Mouse (Mus musculus): ENCODE data around the gene Olfr10. TPM values are rescaled to one million over a fixed set of nuclear protein-coding genes. Genes with fewer than 3 reads are reported as not detected.
"Not testable (repeated sequence)": the region's sequence is repeated elsewhere in the genome, so short reads cannot be mapped to it uniquely, and the experiment has no call there.

Olfr10 gene
- polyA plus RNA-seq, 1 experiment from 2014 or later = not detected

- not testable (repeated sequence) for H3K9ac ChIP-seq (ENCODE audit: low read depth, low read length); H3K4me2 ChIP-seq (ENCODE audit: low read depth, low read length); H3K4me3 ChIP-seq (ENCODE audit: low read depth, low read length); H3K27me3 ChIP-seq (ENCODE audit: control insufficient read depth, insufficient read depth, low read depth, low read length); H3K4me1 ChIP-seq (ENCODE audit: control insufficient read depth, low read depth, low read length); H3K36me3 ChIP-seq (ENCODE audit: control insufficient read depth, insufficient read depth); H3K9me3 ChIP-seq (replicated peaks; ENCODE audit: control insufficient read depth, low read length); H3K27ac ChIP-seq (ENCODE audit: low read length); ATAC-seq (ENCODE audit: low read depth)
- WGBS (ENCODE audit: insufficient replicate concordance) = 26% methylated on average over 1 of the region's 1 CpGs
Measured at GRCm38 (mm10) chr11:49284982-49285381, 19.6 kb upstream of the Olfr10 start, which contains the start of gene Olfr1392. Olfr1392 (plus strand) TSS chr11:49285282.

- Histone ChIP-seq H3K4me2 (ENCODE audit: low read depth, low read length) (no peak overlapping the region), H3K36me3 (ENCODE audit: control insufficient read depth, insufficient read depth) (no peaks in the 10 kb centered on the region), H3K9me3 (replicated peaks; ENCODE audit: control insufficient read depth, low read length) (no peaks in the 10 kb centered on the region), H3K4me3 (ENCODE audit: low read depth, low read length) (no peak overlapping the region), H3K4me1 (ENCODE audit: control insufficient read depth, low read depth, low read length) (no peaks in the 10 kb centered on the region), H3K9ac (ENCODE audit: low read depth, low read length) (no peak overlapping the region), H3K27me3 (ENCODE audit: control insufficient read depth, insufficient read depth, low read depth, low read length) (no peaks in the 10 kb centered on the region), H3K27ac (ENCODE audit: low read length) (no peak overlapping the region)
- ATAC-seq (ENCODE audit: low read depth) = no peak
- 46% methylated on average over 2 of the region's 2 CpGs for WGBS (ENCODE audit: insufficient replicate concordance)
Measured at GRCm38 (mm10) chr11:49287251-49287650, 17.3 kb upstream of the Olfr10 start.

GRCm38 (mm10) chr11:49292777-49293176, 11.8 kb upstream of the Olfr10 start:
- no peak overlapping the region for H3K4me2 ChIP-seq (ENCODE audit: low read depth, low read length)
- no peak overlapping the region for H3K4me3 ChIP-seq (ENCODE audit: low read depth, low read length)
- H3K9ac ChIP-seq (ENCODE audit: low read depth, low read length) = no peak overlapping the region
- H3K27me3 ChIP-seq (ENCODE audit: control insufficient read depth, insufficient read depth, low read depth, low read length) = no peaks in the 10 kb centered on the region
- ATAC-seq (ENCODE audit: low read depth) = no peak
- no peak overlapping the region for H3K27ac ChIP-seq (ENCODE audit: low read length)
- H3K9me3 ChIP-seq (replicated peaks; ENCODE audit: control insufficient read depth, low read length) = no peaks in the 10 kb centered on the region
- H3K36me3 ChIP-seq (ENCODE audit: control insufficient read depth, insufficient read depth) = no peaks in the 10 kb centered on the region
- H3K4me1 ChIP-seq (ENCODE audit: control insufficient read depth, low read depth, low read length) = no peaks in the 10 kb centered on the region
- 48% methylated on average over 3 of the region's 3 CpGs for WGBS (ENCODE audit: insufficient replicate concordance)

GRCm38 (mm10) chr11:49308547-49308946, 4.0 kb downstream of the Olfr10 start:
- 42% methylated on average over 5 of the region's 5 CpGs for WGBS (ENCODE audit: insufficient replicate concordance)
- H3K9ac ChIP-seq (ENCODE audit: low read depth, low read length); H3K4me1 ChIP-seq (ENCODE audit: control insufficient read depth, low read depth, low read length); ATAC-seq (ENCODE audit: low read depth); H3K4me2 ChIP-seq (ENCODE audit: low read depth, low read length); H3K4me3 ChIP-seq (ENCODE audit: low read depth, low read length); H3K27ac ChIP-seq (ENCODE audit: low read length); H3K36me3 ChIP-seq (ENCODE audit: control insufficient read depth, insufficient read depth); H3K9me3 ChIP-seq (replicated peaks; ENCODE audit: control insufficient read depth, low read length); H3K27me3 ChIP-seq (ENCODE audit: control insufficient read depth, insufficient read depth, low read depth, low read length): not testable (repeated sequence)

GRCm38 (mm10) chr11:49322442-49322841, 17.9 kb downstream of the Olfr10 start, which contains the start of gene Olfr1391:
Olfr1391 (plus strand) TSS chr11:49322742.
- no peak for ATAC-seq (ENCODE audit: low read depth)
- no peaks in the 10 kb centered on the region for H3K36me3 ChIP-seq (ENCODE audit: control insufficient read depth, insufficient read depth)
- no peak within 1 kb of the TSS for H3K9ac ChIP-seq (ENCODE audit: low read depth, low read length)
- no peak within 1 kb of the TSS for H3K4me2 ChIP-seq (ENCODE audit: low read depth, low read length)
- H3K27me3 ChIP-seq (ENCODE audit: control insufficient read depth, insufficient read depth, low read depth, low read length) = no peaks in the 10 kb centered on the region
- no peak within 1 kb of the TSS for H3K4me3 ChIP-seq (ENCODE audit: low read depth, low read length)
- WGBS (ENCODE audit: insufficient replicate concordance) = 55% methylated on average over 2 of the region's 2 CpGs
- H3K27ac ChIP-seq (ENCODE audit: low read length) = no peak within 1 kb of the TSS
- H3K4me1 ChIP-seq (ENCODE audit: control insufficient read depth, low read depth, low read length) = no peaks in the 10 kb centered on the region
- H3K9me3 ChIP-seq (replicated peaks; ENCODE audit: control insufficient read depth, low read length) = no peaks in the 10 kb centered on the region

- ATAC-seq (ENCODE audit: low read depth) = no peak
- Histone ChIP-seq H3K4me2 (ENCODE audit: low read depth, low read length) (no peak overlapping the region), H3K27ac (ENCODE audit: low read length) (no peak overlapping the region), H3K4me3 (ENCODE audit: low read depth, low read length) (no peak overlapping the region), H3K4me1 (ENCODE audit: control insufficient read depth, low read depth, low read length) (no peaks in the 10 kb centered on the region), H3K9ac (ENCODE audit: low read depth, low read length) (no peak overlapping the region), H3K36me3 (ENCODE audit: control insufficient read depth, insufficient read depth) (no peaks in the 10 kb centered on the region), H3K9me3 (replicated peaks; ENCODE audit: control insufficient read depth, low read length) (no peaks in the 10 kb centered on the region), H3K27me3 (ENCODE audit: control insufficient read depth, insufficient read depth, low read depth, low read length) (no peaks in the 10 kb centered on the region)
- WGBS (ENCODE audit: insufficient replicate concordance) = 57% methylated on average over 3 of the region's 3 CpGs
Measured at GRCm38 (mm10) chr11:49326726-49327125, 22.2 kb downstream of the Olfr10 start.

- WGBS (ENCODE audit: insufficient replicate concordance) = 59% methylated on average over 1 of the region's 1 CpGs
- no peaks in the 10 kb centered on the region for H3K36me3 ChIP-seq (ENCODE audit: control insufficient read depth, insufficient read depth)
- H3K9ac ChIP-seq (ENCODE audit: low read depth, low read length) = no peak overlapping the region
- ATAC-seq (ENCODE audit: low read depth) = no peak
- H3K27ac ChIP-seq (ENCODE audit: low read length) = no peak overlapping the region
- no peaks in the 10 kb centered on the region for H3K27me3 ChIP-seq (ENCODE audit: control insufficient read depth, insufficient read depth, low read depth, low read length)
- no peak overlapping the region for H3K4me2 ChIP-seq (ENCODE audit: low read depth, low read length)
- H3K4me1 ChIP-seq (ENCODE audit: control insufficient read depth, low read depth, low read length) = no peaks in the 10 kb centered on the region
- no peak overlapping the region for H3K4me3 ChIP-seq (ENCODE audit: low read depth, low read length)
- no peaks in the 10 kb centered on the region for H3K9me3 ChIP-seq (replicated peaks; ENCODE audit: control insufficient read depth, low read length)
Measured at GRCm38 (mm10) chr11:49329686-49330085, 25.1 kb downstream of the Olfr10 start.

GRCm38 (mm10) chr11:49334888-49335287, 30.3 kb downstream of the Olfr10 start, which contains the start of gene Olfr1390:
Olfr1390 (plus strand) TSS chr11:49335188.
- no peaks in the 10 kb centered on the region for H3K9me3 ChIP-seq (replicated peaks; ENCODE audit: control insufficient read depth, low read length)
- 67% methylated on average over 1 of the region's 1 CpGs for WGBS (ENCODE audit: insufficient replicate concordance)

GRCm38 (mm10) chr11:49337150-49337832, 32.8 kb downstream of the Olfr10 start:
- Histone ChIP-seq H3K9ac (ENCODE audit: low read depth, low read length) (no peak overlapping the region), H3K27ac (ENCODE audit: low read length) (no peak overlapping the region), H3K36me3 (ENCODE audit: control insufficient read depth, insufficient read depth) (no peaks in the 10 kb centered on the region), H3K27me3 (ENCODE audit: control insufficient read depth, insufficient read depth, low read depth, low read length) (no peaks in the 10 kb centered on the region), H3K4me1 (ENCODE audit: control insufficient read depth, low read depth, low read length) (no peaks in the 10 kb centered on the region), H3K4me2 (ENCODE audit: low read depth, low read length) (no peak overlapping the region), H3K4me3 (ENCODE audit: low read depth, low read length) (no peak overlapping the region), H3K9me3 (replicated peaks; ENCODE audit: control insufficient read depth, low read length) (no peaks in the 10 kb centered on the region)
- ATAC-seq (ENCODE audit: low read depth) = no peak
- WGBS (ENCODE audit: insufficient replicate concordance) = 19% methylated on average over 4 of the region's 4 CpGs

More at GRCm38 (mm10) chr11:49334888-49335287, 30.3 kb downstream of the Olfr10 start, which contains the start of gene Olfr1390:
- Histone ChIP-seq H3K36me3 (ENCODE audit: control insufficient read depth, insufficient read depth) (no peaks in the 10 kb centered on the region), H3K27ac (ENCODE audit: low read length) (no peak within 1 kb of the TSS), H3K27me3 (ENCODE audit: control insufficient read depth, insufficient read depth, low read depth, low read length) (no peaks in the 10 kb centered on the region), H3K9ac (ENCODE audit: low read depth, low read length) (no peak within 1 kb of the TSS), H3K4me2 (ENCODE audit: low read depth, low read length) (no peak within 1 kb of the TSS), H3K4me3 (ENCODE audit: low read depth, low read length) (no peak within 1 kb of the TSS), H3K4me1 (ENCODE audit: control insufficient read depth, low read depth, low read length) (no peaks in the 10 kb centered on the region)
- ATAC-seq (ENCODE audit: low read depth) = no peak
